Mouse (Mus musculus) heart, embryonic 12.5 days (tissue): ENCODE data around the gene Cdc5l. TPM values are rescaled to one million over a fixed set of nuclear protein-coding genes. Genes with fewer than 3 reads are reported as not detected.

Experiments
- ATAC-seq: fragments of 200-750 bp; cut with Nextera tagmentation; 2 replicates; pipeline ENCODE4 v1.8.0; 2017; ENCODE audit warnings: moderate TSS enrichment, moderate library complexity; ENCODE audit not compliant: insufficient number of reproducible peaks, low FRiP score
- H3K27ac ChIP-seq: fragments of 300-500 bp; sonication (generic); 2 replicates; pipeline ENCODE4 v1.5.1; 2016; ENCODE audit warnings: mild to moderate bottlenecking, moderate library complexity; ENCODE audit not compliant: poor library complexity, severe bottlenecking
- H3K27me3 ChIP-seq: fragments of 300-500 bp; sonication (generic); replicated peaks from 2 replicates; pipeline ENCODE4 v1.6.1; 2016; ENCODE audit warnings: mild to moderate bottlenecking, moderate library complexity
- H3K36me3 ChIP-seq: fragments of 300-500 bp; sonication (generic); 2 replicates; pipeline ENCODE4 v1.6.1; 2016; ENCODE audit warnings: mild to moderate bottlenecking, moderate library complexity
- H3K4me1 ChIP-seq: fragments of 300-500 bp; sonication (generic); replicated peaks from 2 replicates; pipeline ENCODE4 v1.6.1; 2016; ENCODE audit warnings: mild to moderate bottlenecking
- H3K4me2 ChIP-seq: fragments of 300-500 bp; sonication (generic); 2 replicates; pipeline ENCODE4 v1.6.1; 2016; ENCODE audit warnings: mild to moderate bottlenecking, moderate library complexity
- H3K4me3 ChIP-seq: fragments of 300-500 bp; sonication (generic); 2 replicates; pipeline ENCODE4 v1.5.1; 2016; ENCODE audit warnings: mild to moderate bottlenecking
- H3K9ac ChIP-seq: fragments of 300-500 bp; sonication (generic); 2 replicates; pipeline ENCODE4 v1.6.1; 2016; ENCODE audit warnings: mild to moderate bottlenecking, moderate library complexity
- H3K9me3 ChIP-seq: fragments of 300-500 bp; sonication (generic); replicated peaks from 2 replicates; pipeline ENCODE4 v1.6.1; 2016; ENCODE audit warnings: mild to moderate bottlenecking, moderate library complexity
- WGBS: fragments of 180-500 bp; shearing (Covaris S2); methylation state at CpG from one replicate; pipeline ENCODE4 v1.1.7; 2016; 5-methylcytosine and 5-hydroxymethylcytosine counted together
- polyA plus RNA-seq: library from polyadenylated mRNA; unstranded; fragments of >200 nt; fragmentation: Nextera tagmentation; extraction: Ambion mirVana; gene quantifications from 2 replicates; pipeline ENCODE4 v1.2.1, GENCODE M21; 2016

The Cdc5l gene
- polyA plus RNA-seq, 1 experiment from 2014 or later, result 49.9 TPM

GRCm38 (mm10) chr17:45371042-45371441 is 62.5 kb downstream of the Cdc5l start:
- Histone ChIP-seq H3K4me1 (no peaks in the 10 kb centered on the region), H3K27me3 (0 out of 2 replicates have a peak, but pooled peaks cover 6% of the 10 kb centered on the region), H3K9me3 (no peaks in the 10 kb centered on the region), H3K9ac (no peak overlapping the region), H3K36me3 (no peaks in the 10 kb centered on the region), H3K27ac (no peak overlapping the region), H3K4me3 (no peak overlapping the region), H3K4me2 (no peak overlapping the region)
- no peak for ATAC-seq
- 66% methylated on average over 9 of the region's 9 CpGs for WGBS

DNA sequence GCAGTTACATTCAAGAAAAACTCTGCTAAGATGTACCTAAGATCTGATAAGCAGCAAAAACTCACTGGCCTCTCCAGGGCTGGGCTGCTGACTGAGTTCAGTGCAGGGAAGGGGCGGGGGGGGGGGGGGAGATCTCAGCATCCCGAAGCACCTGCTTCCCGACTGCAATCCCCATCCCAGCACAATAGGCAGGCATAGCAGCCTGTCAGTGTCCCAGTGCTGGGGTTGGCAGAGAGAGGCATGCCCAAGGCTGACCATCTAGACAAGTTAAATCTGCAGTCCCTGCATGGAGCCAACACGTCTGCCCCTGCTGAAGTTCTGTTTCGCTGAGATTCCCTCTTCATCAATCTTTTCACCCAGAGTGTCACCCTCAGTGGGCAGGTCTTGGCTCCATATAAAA is 63.0 kb downstream of the Cdc5l start:
- Histone ChIP-seq H3K9me3 (no peaks in the 10 kb centered on the region), H3K36me3 (no peaks in the 10 kb centered on the region), H3K4me2 (no peak overlapping the region), H3K4me3 (no peak overlapping the region), H3K27me3 (0 out of 2 replicates have a peak, but pooled peaks cover 6% of the 10 kb centered on the region), H3K27ac (no peak overlapping the region), H3K9ac (no peak overlapping the region), H3K4me1 (no peaks in the 10 kb centered on the region)
- 58% methylated on average over 5 of the region's 5 CpGs for WGBS
- no peak for ATAC-seq

- Histone ChIP-seq H3K4me3 (no peak overlapping the region), H3K4me1 (no peaks in the 10 kb centered on the region), H3K36me3 (no peaks in the 10 kb centered on the region), H3K27ac (no peak overlapping the region), H3K27me3 (0 out of 2 replicates have a peak, but pooled peaks cover 8% of the 10 kb centered on the region), H3K9me3 (no peaks in the 10 kb centered on the region), H3K9ac (no peak overlapping the region), H3K4me2 (no peak overlapping the region)
- WGBS, result 65% methylated on average over 7 of the region's 7 CpGs
- no peak for ATAC-seq
Observed at GRCm38 (mm10) chr17:45364871-45365270, 68.7 kb downstream of the Cdc5l start.

DNA sequence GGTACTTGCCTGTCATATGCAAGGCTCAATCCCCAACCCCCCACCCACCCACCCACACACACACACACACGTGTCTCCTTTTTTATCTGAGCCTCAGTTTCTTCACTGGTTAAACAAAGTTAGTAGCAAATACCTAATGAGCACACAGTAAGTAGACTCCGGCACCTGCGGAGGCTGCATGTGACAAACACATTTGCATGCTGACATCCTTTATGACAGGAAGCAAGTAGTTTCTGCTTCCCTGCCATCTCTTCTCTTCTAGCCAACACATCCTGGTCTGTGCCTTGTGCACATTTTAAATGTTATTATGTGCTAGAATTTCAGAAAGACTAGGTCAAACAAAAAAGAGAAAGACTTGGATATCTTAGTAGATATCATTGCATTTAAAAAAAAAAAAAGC is 72.6 kb downstream of the Cdc5l start:
- Histone ChIP-seq H3K9ac (no peak overlapping the region), H3K4me3 (no peak overlapping the region), H3K36me3 (no peaks in the 10 kb centered on the region), H3K9me3 (no peaks in the 10 kb centered on the region), H3K4me1 (no peaks in the 10 kb centered on the region), H3K4me2 (no peak overlapping the region), H3K27me3 (peaks cover 6% of the 10 kb centered on the region; the same call in 1 of the 2 replicates), H3K27ac (no peak overlapping the region)
- 87% methylated on average over 3 of the region's 3 CpGs for WGBS
- ATAC-seq, result no peak

GRCm38 (mm10) chr17:45359443-45359842 is 74.1 kb downstream of the Cdc5l start:
- Histone ChIP-seq H3K4me1 (no peaks in the 10 kb centered on the region), H3K27me3 (peaks cover 6% of the 10 kb centered on the region; the same call in 1 of the 2 replicates), H3K9ac (no peak overlapping the region), H3K36me3 (no peaks in the 10 kb centered on the region), H3K9me3 (no peaks in the 10 kb centered on the region), H3K4me3 (no peak overlapping the region), H3K4me2 (no peak overlapping the region), H3K27ac (no peak overlapping the region)
- ATAC-seq, result no peak
- 76% methylated on average over 5 of the region's 5 CpGs for WGBS

- Histone ChIP-seq H3K4me1 (no peaks in the 10 kb centered on the region), H3K4me3 (no peak overlapping the region), H3K9me3 (no peaks in the 10 kb centered on the region), H3K9ac (no peak overlapping the region), H3K36me3 (no peaks in the 10 kb centered on the region), H3K4me2 (no peak overlapping the region), H3K27ac (no peak overlapping the region), H3K27me3 (peaks cover 4% of the 10 kb centered on the region; the same call in 1 of the 2 replicates)
- no peak for ATAC-seq
- WGBS, result 74% methylated on average over 9 of the region's 9 CpGs
Observed at GRCm38 (mm10) chr17:45356431-45356830, 77.1 kb downstream of the Cdc5l start.

GRCm38 (mm10) chr17:45347951-45348350 is 85.6 kb downstream of the Cdc5l start:
- Histone ChIP-seq H3K27ac (no peak overlapping the region), H3K4me3 (no peak overlapping the region), H3K4me2 (no peak overlapping the region), H3K9ac (no peak overlapping the region), H3K27me3 (no peaks in the 10 kb centered on the region), H3K4me1 (no peaks in the 10 kb centered on the region), H3K9me3 (0 out of 2 replicates have a peak, but pooled peaks cover 7% of the 10 kb centered on the region), H3K36me3 (no peaks in the 10 kb centered on the region)
- no peak for ATAC-seq
- 88% methylated on average over 4 of the region's 4 CpGs for WGBS

Other genes starting within 250 kb of the Cdc5l start
- 0.66 and 1.1 TPM in 2 replicates for gene Spats1, start 41.7 kb upstream of the Cdc5l start, polyA plus RNA-seq
- 25.3 and 27.9 TPM in 2 replicates for gene Aars2, start 73.1 kb upstream of the Cdc5l start, polyA plus RNA-seq
- gene Tcte1, start 89.7 kb upstream of the Cdc5l start, polyA plus RNA-seq, result 0.15 and 0.20 TPM in 2 replicates
- gene Tmem151b, start 115.9 kb upstream of the Cdc5l start, polyA plus RNA-seq, result 1.4 and 1.6 TPM in 2 replicates
- 2.5 and 3.1 TPM in 2 replicates for gene Nfkbie, start 122.0 kb upstream of the Cdc5l start, polyA plus RNA-seq
- gene Slc35b2, start 130.1 kb upstream of the Cdc5l start, polyA plus RNA-seq, result 85.6 and 89.6 TPM in 2 replicates
- 1,306 and 1,316 TPM in 2 replicates for gene Hsp90ab1, start 139.5 kb upstream of the Cdc5l start, polyA plus RNA-seq
- 68.3 and 74.1 TPM in 2 replicates for gene Slc29a1, start 165.9 kb upstream of the Cdc5l start, polyA plus RNA-seq
- gene Mymx, start 168.4 kb upstream of the Cdc5l start, polyA plus RNA-seq, result 0.24 and 0.92 TPM in 2 replicates
- gene Capn11, start 225.6 kb upstream of the Cdc5l start, polyA plus RNA-seq, result 0.46 and 0.56 TPM in 2 replicates